Mouse (Mus musculus) MEL (cell line): ENCODE data around the gene Ptpra. TPM values are rescaled to one million over a fixed set of nuclear protein-coding genes. Genes with fewer than 3 reads are reported as not detected.

ENCODE experiments used
- DNase-seq: peaks from one replicate; pipeline ENCODE4 v3.0.0; 2011; ENCODE audit warnings: low read depth, low spot score
- H3K27ac ChIP-seq: 2 replicates; pipeline ENCODE4 v1.5.1; 2012; ENCODE audit warnings: low read depth, mild to moderate bottlenecking, control low read depth, low read length, moderate library complexity; ENCODE audit not compliant: control insufficient read depth
- H3K27me3 ChIP-seq, 2 experiments: fragments of 150-350 bp in 1 of 2; sonication (generic) in 1 of 2; 2 replicates each; pipeline ENCODE4 v1.6.1; 2012; ENCODE audit warnings: low read length in 2 of 2, mild to moderate bottlenecking in 2 of 2, improper control_type of control experiment in 1 of 2, moderate library complexity in 1 of 2; ENCODE audit not compliant: insufficient read depth in 2 of 2, control insufficient read depth in 1 of 2
- H3K36me3 ChIP-seq, 2 experiments: 2 replicates each; pipeline ENCODE4 v1.6.1; 2012 to 2014; ENCODE audit warnings: low read length in 2 of 2, improper control_type of control experiment in 1 of 2, inconsistent platforms in 1 of 2, mild to moderate bottlenecking in 1 of 2; ENCODE audit not compliant: insufficient read depth in 2 of 2, control insufficient read depth in 1 of 2
- H3K4me1 ChIP-seq, 2 experiments: fragments of 150-350 bp in 1 of 2; sonication (generic) in 1 of 2; 2 replicates each; pipeline ENCODE4 v1.6.1; 2012; ENCODE audit warnings: low read length in 2 of 2, improper control_type of control experiment in 1 of 2, mild to moderate bottlenecking in 1 of 2; ENCODE audit not compliant: insufficient read depth in 2 of 2, control insufficient read depth in 1 of 2
- H3K4me3 ChIP-seq, 2 experiments: fragments of 150-350 bp in 1 of 2; sonication (generic) in 1 of 2; 2 replicates each; pipeline ENCODE4 v1.5.1; 2012; ENCODE audit warnings: low read depth in 2 of 2, low read length in 2 of 2, mild to moderate bottlenecking in 2 of 2, moderate library complexity in 2 of 2, control low read depth in 1 of 2, improper control_type of control experiment in 1 of 2; ENCODE audit not compliant: control insufficient read depth in 1 of 2, insufficient read depth in 1 of 2
- H3K79me2 ChIP-seq: 2 replicates; pipeline ENCODE4 v1.6.1; 2012; ENCODE audit warnings: mild to moderate bottlenecking, low read length, moderate library complexity; ENCODE audit not compliant: control insufficient read depth, poor library complexity, insufficient read depth
- H3K9ac ChIP-seq: 2 replicates; pipeline ENCODE4 v1.6.1; 2012; ENCODE audit warnings: low read depth, mild to moderate bottlenecking, control low read depth, low read length, moderate library complexity; ENCODE audit not compliant: control insufficient read depth, poor library complexity, severe bottlenecking
- H3K9me3 ChIP-seq: fragments of 150-350 bp; sonication (generic); replicated peaks from 2 replicates; pipeline ENCODE4 v1.6.1; 2012; ENCODE audit warnings: mild to moderate bottlenecking, low read length, improper control_type of control experiment, moderate library complexity; ENCODE audit not compliant: insufficient read depth
- BHLHE40 ChIP-seq: IDR thresholded peaks from 2 replicates; pipeline ENCODE4 v1.6.1; 2012; ENCODE audit warnings: low read depth, mild to moderate bottlenecking, inconsistent platforms, low read length, improper control_type of control experiment, borderline replicate concordance
- EP300 ChIP-seq, 2 experiments: IDR thresholded peaks; 2 replicates each; pipeline ENCODE4 v1.6.1; 2011; ENCODE audit warnings: improper control_type of control experiment in 2 of 2, low read length in 2 of 2, low read depth in 1 of 2, mild to moderate bottlenecking in 1 of 2
- GABPA ChIP-seq: IDR thresholded peaks from 2 replicates; pipeline ENCODE4 v1.6.1; 2012; ENCODE audit warnings: low read depth, mild to moderate bottlenecking, inconsistent platforms, low read length, improper control_type of control experiment, moderate library complexity
- KAT2A ChIP-seq: conservative IDR thresholded peaks from 2 replicates; pipeline ENCODE4 v1.6.1; 2012; ENCODE audit warnings: low read depth, low read length, improper control_type of control experiment, inconsistent platforms
- MAX ChIP-seq: IDR thresholded peaks from 2 replicates; pipeline ENCODE4 v1.6.1; 2011; ENCODE audit warnings: low read length, improper control_type of control experiment
- MAZ ChIP-seq: IDR thresholded peaks from 2 replicates; pipeline ENCODE4 v1.6.1; 2012; ENCODE audit warnings: low read depth, mild to moderate bottlenecking, inconsistent platforms, low read length, improper control_type of control experiment
- MEF2A ChIP-seq: IDR thresholded peaks from 2 replicates; pipeline ENCODE4 v1.6.1; 2014; ENCODE audit warnings: low read depth, mild to moderate bottlenecking, inconsistent platforms, low read length, improper control_type of control experiment; ENCODE audit not compliant: poor library complexity, insufficient replicate concordance, severe bottlenecking; ENCODE audit errors: extremely low read depth
- MYC ChIP-seq: IDR thresholded peaks from 2 replicates; pipeline ENCODE4 v1.6.1; 2011; ENCODE audit warnings: low read depth, mild to moderate bottlenecking, low read length, improper control_type of control experiment, moderate library complexity
- NELFE ChIP-seq: IDR thresholded peaks from 2 replicates; pipeline ENCODE4 v1.6.1; 2011; ENCODE audit warnings: low read depth, low read length, improper control_type of control experiment
- POLR2A ChIP-seq, 2 experiments: IDR thresholded peaks; 2 replicates each; pipeline ENCODE4 v1.6.1; 2011 to 2012; ENCODE audit warnings: low read length in 2 of 2, mild to moderate bottlenecking in 2 of 2, control low read depth in 1 of 2, improper control_type of control experiment in 1 of 2, low read depth in 1 of 2, moderate library complexity in 1 of 2; ENCODE audit not compliant: control insufficient read depth in 1 of 2, insufficient read depth in 1 of 2, poor library complexity in 1 of 2
- POLR2AphosphoS5 ChIP-seq: IDR thresholded peaks from 2 replicates; pipeline ENCODE4 v1.6.1; 2012; ENCODE audit warnings: low read depth, borderline replicate concordance, mild to moderate bottlenecking, inconsistent platforms, low read length, moderate library complexity, mixed read lengths
- RAD21 ChIP-seq: IDR thresholded peaks from 2 replicates; pipeline ENCODE4 v1.6.1; 2011; ENCODE audit warnings: mild to moderate bottlenecking, low read depth, low read length, improper control_type of control experiment
- RCOR1 ChIP-seq: IDR thresholded peaks from 2 replicates; pipeline ENCODE4 v1.6.1; 2012; ENCODE audit warnings: low read depth, mild to moderate bottlenecking, inconsistent platforms, low read length, improper control_type of control experiment
- SMC3 ChIP-seq: IDR thresholded peaks from 2 replicates; pipeline ENCODE4 v1.6.1; 2011; ENCODE audit warnings: low read depth, low read length, improper control_type of control experiment
- TAL1 ChIP-seq: IDR thresholded peaks from 2 replicates; pipeline ENCODE4 v1.6.1; 2012; ENCODE audit warnings: mild to moderate bottlenecking, inconsistent platforms, low read length, moderate library complexity, mixed read lengths
- UBTF ChIP-seq: IDR thresholded peaks from 2 replicates; pipeline ENCODE4 v1.6.1; 2012; ENCODE audit warnings: low read depth, mild to moderate bottlenecking, inconsistent platforms, low read length, improper control_type of control experiment, moderate library complexity, borderline replicate concordance; ENCODE audit not compliant: insufficient read depth
- USF1 ChIP-seq: IDR thresholded peaks from 2 replicates; pipeline ENCODE4 v1.6.1; 2014; ENCODE audit warnings: low read depth, mild to moderate bottlenecking, inconsistent platforms, low read length, improper control_type of control experiment, moderate library complexity
- USF2 ChIP-seq, 2 experiments: IDR thresholded peaks; 2 replicates each; pipeline ENCODE4 v1.6.1; 2011 to 2012; ENCODE audit warnings: improper control_type of control experiment in 2 of 2, low read length in 2 of 2, borderline replicate concordance in 1 of 2, inconsistent platforms in 1 of 2, low read depth in 1 of 2, mild to moderate bottlenecking in 1 of 2; ENCODE audit not compliant: insufficient read depth in 1 of 2
- ZKSCAN1 ChIP-seq: IDR thresholded peaks from 2 replicates; pipeline ENCODE4 v1.6.1; 2012; ENCODE audit warnings: low read depth, mild to moderate bottlenecking, inconsistent platforms, low read length, improper control_type of control experiment, moderate library complexity
- ZMIZ1 ChIP-seq: IDR thresholded peaks from 2 replicates; pipeline ENCODE4 v1.6.1; 2012; ENCODE audit warnings: low read depth, mild to moderate bottlenecking, inconsistent platforms, low read length, improper control_type of control experiment, moderate library complexity
- ZNF384 ChIP-seq: IDR thresholded peaks from 2 replicates; pipeline ENCODE4 v1.6.1; 2012; ENCODE audit warnings: low read depth, mild to moderate bottlenecking, inconsistent platforms, low read length, improper control_type of control experiment
- polyA plus RNA-seq, 2 experiments: library from polyadenylated mRNA; stranded (reverse) in 1 of 2; unstranded in 1 of 2; fragments of >175 nt in 1 of 2; fragments of >200 nt in 1 of 2; gene quantifications; 2 replicates each; pipeline versions ENCODE4 v1.2.1 to v1.2.4; 2012; ENCODE audit warnings: low replicate concordance in 2 of 2, low read depth in 1 of 2; ENCODE audit not compliant: insufficient read length in 2 of 2, insufficient read depth in 1 of 2, missing spikeins in 1 of 2
- total RNA-seq: library from RNA; depleted of rRNA; stranded (reverse); fragments of 300-350 nt; gene quantifications from 2 replicates; pipeline ENCODE4 v1.2.3, GENCODE M21; 2012

Ptpra gene
- total and polyA plus RNA-seq, 3 experiments: 28.1 to 68.3 TPM; not detected in 1

- TF ChIP-seq MEF2A (no peak), ZNF384 (no peak), ZMIZ1 (peak; percentile 88), RAD21 (no peak)
Measured at GRCm38 (mm10) chr2:130449794-130450433, at the start of gene Ptpra (continued).

GRCm38 (mm10) chr2:130401891-130402290, 48.2 kb upstream of the Ptpra start:
- H3K9ac ChIP-seq: no peak overlapping the region
- TF ChIP-seq MAZ: no peak
- TF ChIP-seq POLR2AphosphoS5: no peak
- TF ChIP-seq MYC: no peak
- TF ChIP-seq UBTF: no peak
- TF ChIP-seq GABPA: no peak
- no peak for TF ChIP-seq RCOR1
- TF ChIP-seq MAX: no peak
- no peak for TF ChIP-seq POLR2A (IDR thresholded peaks at IDR 0.05; ENCODE audit: control insufficient read depth in 1 of 2, insufficient read depth in 1 of 2, low read depth in 1 of 2, low read length in 2 of 2, poor library complexity in 1 of 2)
- H3K79me2 ChIP-seq: no peaks in the 10 kb centered on the region; the same call in 1 of the 2 replicates
- no peaks in the 10 kb centered on the region for H3K9me3 ChIP-seq
- peaks cover under 1 to 5% of the 10 kb centered on the region in 2 experiments; a peak in 3 of 4 replicates for H3K4me1 ChIP-seq
- no peak for DNase-seq
- no peak overlapping the region for H3K4me3 ChIP-seq
- 0 out of 4 replicates have a peak, but pooled peaks cover 0 to 2% of the 10 kb centered on the region in 2 experiments for H3K27me3 ChIP-seq
- H3K36me3 ChIP-seq: no peaks in the 10 kb centered on the region; a peak in 1 of 4 replicates
- H3K27ac ChIP-seq: no peak overlapping the region

GRCm38 (mm10) chr2:130404939-130405338, 45.1 kb upstream of the Ptpra start, which contains the start of the genes Gm28372 and 1700020A23Rik:
TSS of gene Gm28372 (plus strand) at chr2:130405239.
TSS of gene 1700020A23Rik (plus strand) at chr2:130405259.
- Histone ChIP-seq H3K9ac (no peak within 1 kb of the TSS), H3K27ac (no peak within 1 kb of the TSS), H3K27me3 (0 out of 4 replicates have a peak, but pooled peaks cover 0 to 2% of the 10 kb centered on the region in 2 experiments), H3K79me2 (no peaks in the 10 kb centered on the region), H3K9me3 (no peaks in the 10 kb centered on the region), H3K4me3 (no peak within 1 kb of the TSS), H3K36me3 (no peaks in the 10 kb centered on the region), H3K4me1 (peaks cover 0 to 3% of the 10 kb centered on the region in 2 experiments; a peak in 2 of 4 replicates)
- TF ChIP-seq GABPA (no peak), MEF2A (no peak), ZKSCAN1 (no peak), MYC (no peak), MAX (no peak), NELFE (no peak), USF1 (no peak), USF2 (IDR thresholded peaks at IDR 0.05; ENCODE audit: borderline replicate concordance in 1 of 2, insufficient read depth in 1 of 2, low read depth in 1 of 2, low read length in 2 of 2) (no peak), EP300 (IDR thresholded peaks at IDR 0.05; ENCODE audit: low read depth in 1 of 2, low read length in 2 of 2) (no peak), BHLHE40 (no peak), TAL1 (no peak), POLR2A (IDR thresholded peaks at IDR 0.05; ENCODE audit: control insufficient read depth in 1 of 2, insufficient read depth in 1 of 2, low read depth in 1 of 2, low read length in 2 of 2, poor library complexity in 1 of 2) (no peak), KAT2A (no peak), POLR2AphosphoS5 (no peak), MAZ (no peak), SMC3 (no peak)
- DNase-seq: no peak
